Mouse (Mus musculus) stomach, embryonic 15.5 days (tissue): ENCODE data around the gene Nos1ap. TPM values are rescaled to one million over a fixed set of nuclear protein-coding genes. Genes with fewer than 3 reads are reported as not detected.
A peak's percentile ranks its signal among the peaks of the same experiment; 100 is the strongest.

Experiments
- ATAC-seq: fragments of 200-750 bp; cut with Nextera tagmentation; 2 replicates; pipeline ENCODE4 v1.8.0; 2017; ENCODE audit warnings: low read depth, moderate number of reproducible peaks, moderate TSS enrichment; ENCODE audit not compliant: insufficient read depth, low FRiP score
- H3K27ac ChIP-seq: fragments of 300-500 bp; sonication (generic); 2 replicates; pipeline ENCODE4 v1.5.1; 2015; ENCODE audit warnings: mild to moderate bottlenecking, inconsistent platforms
- H3K27me3 ChIP-seq: fragments of 300-500 bp; sonication (generic); replicated peaks from 2 replicates; pipeline ENCODE4 v1.6.1; 2015; ENCODE audit warnings: inconsistent platforms
- H3K36me3 ChIP-seq: fragments of 300-500 bp; sonication (generic); 2 replicates; pipeline ENCODE4 v1.6.1; 2015; ENCODE audit warnings: inconsistent platforms
- H3K4me1 ChIP-seq: fragments of 300-500 bp; sonication (generic); 2 replicates; pipeline ENCODE4 v1.6.1; 2015; ENCODE audit warnings: inconsistent platforms
- H3K4me2 ChIP-seq: fragments of 300-500 bp; sonication (generic); 2 replicates; pipeline ENCODE4 v1.6.1; 2015; ENCODE audit warnings: mild to moderate bottlenecking, inconsistent platforms
- H3K4me3 ChIP-seq: fragments of 300-500 bp; sonication (generic); replicated peaks from 2 replicates; pipeline ENCODE4 v1.5.1; 2015; ENCODE audit warnings: inconsistent platforms
- H3K9ac ChIP-seq: fragments of 300-500 bp; sonication (generic); 2 replicates; pipeline ENCODE4 v1.6.1; 2015; ENCODE audit warnings: inconsistent platforms
- H3K9me3 ChIP-seq: fragments of 300-500 bp; sonication (generic); 2 replicates; pipeline ENCODE4 v1.6.1; 2016; ENCODE audit warnings: inconsistent platforms
- WGBS: fragments of 180-500 bp; shearing (Covaris S2); methylation state at CpG from one replicate; pipeline ENCODE4 v1.1.7; 2015; 5-methylcytosine and 5-hydroxymethylcytosine counted together
- polyA plus RNA-seq: library from polyadenylated mRNA; unstranded; fragments of >200 nt; fragmentation: Nextera tagmentation; extraction: Ambion mirVana; gene quantifications from 2 replicates; pipeline ENCODE4 v1.2.1, GENCODE M21; 2015

Nos1ap gene
- polyA plus RNA-seq, 1 experiment from 2014 or later, result 15.5 TPM

DNA sequence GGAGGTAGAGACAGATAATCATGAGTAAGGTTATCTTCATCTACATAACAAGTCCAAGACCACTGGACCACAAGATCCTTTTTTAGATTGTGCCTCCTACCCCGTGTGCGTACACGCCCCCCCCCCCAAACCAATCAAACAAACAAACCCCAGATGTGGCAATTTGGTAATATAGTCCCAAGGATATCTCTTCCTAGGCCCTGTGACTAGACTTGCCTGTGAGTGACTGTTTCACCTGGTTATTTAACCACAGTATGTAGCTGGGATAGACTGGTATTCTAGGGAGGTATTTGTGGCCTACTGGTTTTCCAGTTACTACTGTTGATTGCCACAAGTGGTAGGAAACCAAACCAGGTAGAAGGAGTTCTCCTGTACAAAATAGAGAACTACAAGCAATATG, 21.0 kb upstream of the Nos1ap start:
- H3K9ac ChIP-seq, result no peak overlapping the region
- no peaks in the 10 kb centered on the region for H3K27me3 ChIP-seq
- ATAC-seq, result no peak
- H3K36me3 ChIP-seq, result no peaks in the 10 kb centered on the region
- H3K27ac ChIP-seq, result no peak overlapping the region
- no peaks in the 10 kb centered on the region for H3K9me3 ChIP-seq
- 0 out of 2 replicates have a peak, but pooled peaks cover 2% of the 10 kb centered on the region for H3K4me1 ChIP-seq
- no peak overlapping the region for H3K4me3 ChIP-seq
- WGBS, result 75% methylated on average over 3 of the region's 3 CpGs
- H3K4me2 ChIP-seq, result no peak overlapping the region

DNA sequence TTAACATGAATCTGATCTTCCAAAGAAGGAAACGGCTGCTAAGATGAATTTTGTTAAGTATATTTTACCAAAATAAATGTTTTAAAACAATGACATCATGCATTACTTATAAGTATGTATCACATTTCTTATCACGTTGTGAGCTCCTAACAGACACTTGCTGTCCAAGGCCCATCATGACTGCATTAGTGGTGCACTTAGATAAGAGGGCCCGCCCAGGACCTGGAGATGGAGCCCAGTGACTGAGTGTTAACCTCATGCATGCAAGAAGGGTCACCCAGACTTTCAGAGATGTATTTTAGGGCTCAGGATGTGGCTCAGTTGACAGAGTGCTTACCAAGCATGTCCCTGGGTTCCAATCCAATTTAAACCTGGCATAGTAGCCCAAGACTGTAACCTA, 20.6 kb upstream of the Nos1ap start:
- H3K9ac ChIP-seq, result no peak overlapping the region
- H3K27ac ChIP-seq, result no peak overlapping the region
- 65% methylated on average over 3 of the region's 3 CpGs for WGBS
- no peaks in the 10 kb centered on the region for H3K9me3 ChIP-seq
- H3K4me3 ChIP-seq, result no peak overlapping the region
- H3K36me3 ChIP-seq, result no peaks in the 10 kb centered on the region
- no peaks in the 10 kb centered on the region for H3K27me3 ChIP-seq
- ATAC-seq, result peak; percentile 94
- H3K4me2 ChIP-seq, result no peak overlapping the region
- 0 out of 2 replicates have a peak, but pooled peaks cover 2% of the 10 kb centered on the region for H3K4me1 ChIP-seq

DNA sequence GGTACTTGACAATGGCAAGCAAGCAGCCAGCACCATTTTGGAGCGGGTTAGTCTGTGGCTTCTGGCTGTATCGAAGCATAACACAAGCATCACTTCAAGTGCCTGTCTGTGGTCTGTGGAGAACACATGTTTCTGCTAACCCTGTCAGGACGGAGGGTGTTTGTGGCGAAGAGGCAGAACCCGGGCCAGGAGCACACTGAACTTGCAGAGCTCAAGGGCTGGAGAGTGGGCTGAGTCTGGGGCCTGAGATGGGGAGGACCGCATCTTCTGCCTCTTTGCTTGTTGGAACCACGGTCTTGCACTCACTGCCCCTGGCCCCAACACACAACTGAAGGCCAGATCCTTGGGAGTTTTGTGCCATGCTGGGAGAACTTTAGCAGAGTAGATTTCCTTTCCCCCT, 20.2 kb upstream of the Nos1ap start:
- ATAC-seq, result 0 out of 2 replicates have a peak, but pooled peaks have one; percentile 40
- no peak overlapping the region for H3K27ac ChIP-seq
- no peak overlapping the region for H3K9ac ChIP-seq
- no peak overlapping the region for H3K4me2 ChIP-seq
- H3K36me3 ChIP-seq, result no peaks in the 10 kb centered on the region
- WGBS, result 60% methylated on average over 7 of the region's 7 CpGs
- no peaks in the 10 kb centered on the region for H3K9me3 ChIP-seq
- H3K4me1 ChIP-seq, result 0 out of 2 replicates have a peak, but pooled peaks cover 2% of the 10 kb centered on the region
- H3K27me3 ChIP-seq, result no peaks in the 10 kb centered on the region
- H3K4me3 ChIP-seq, result no peak overlapping the region

DNA sequence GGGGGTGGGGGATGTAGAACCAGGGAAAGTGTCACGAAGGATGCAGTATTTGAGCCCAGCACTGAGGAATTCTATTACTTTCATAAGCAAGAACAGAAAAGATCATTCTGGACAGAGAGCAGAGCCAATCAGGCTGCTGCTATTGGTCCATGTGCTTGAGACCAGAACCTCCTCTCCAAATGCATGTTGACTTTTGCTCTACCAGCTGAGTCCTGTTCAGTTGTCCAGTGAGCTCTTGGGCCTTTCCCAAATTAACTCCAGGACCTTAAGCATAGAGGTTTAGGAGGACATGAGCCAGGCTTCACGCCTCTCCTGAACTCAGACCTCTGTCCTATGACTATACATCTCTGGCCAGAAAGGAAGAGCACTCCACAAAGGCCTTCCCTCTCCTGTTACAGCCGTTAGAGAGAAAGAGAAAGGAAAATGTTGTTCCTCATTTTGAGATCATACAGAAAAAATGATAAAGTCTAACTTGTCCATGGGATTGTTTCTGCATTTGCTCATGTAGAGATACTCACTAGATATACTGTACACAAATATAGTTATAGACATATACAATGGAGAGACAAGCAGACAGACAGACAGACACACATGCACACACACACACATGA, 18.9 kb upstream of the Nos1ap start:
- Histone ChIP-seq H3K27me3 (no peaks in the 10 kb centered on the region), H3K36me3 (no peaks in the 10 kb centered on the region)
- WGBS, result 74% methylated on average over 3 of the region's 3 CpGs

DNA sequence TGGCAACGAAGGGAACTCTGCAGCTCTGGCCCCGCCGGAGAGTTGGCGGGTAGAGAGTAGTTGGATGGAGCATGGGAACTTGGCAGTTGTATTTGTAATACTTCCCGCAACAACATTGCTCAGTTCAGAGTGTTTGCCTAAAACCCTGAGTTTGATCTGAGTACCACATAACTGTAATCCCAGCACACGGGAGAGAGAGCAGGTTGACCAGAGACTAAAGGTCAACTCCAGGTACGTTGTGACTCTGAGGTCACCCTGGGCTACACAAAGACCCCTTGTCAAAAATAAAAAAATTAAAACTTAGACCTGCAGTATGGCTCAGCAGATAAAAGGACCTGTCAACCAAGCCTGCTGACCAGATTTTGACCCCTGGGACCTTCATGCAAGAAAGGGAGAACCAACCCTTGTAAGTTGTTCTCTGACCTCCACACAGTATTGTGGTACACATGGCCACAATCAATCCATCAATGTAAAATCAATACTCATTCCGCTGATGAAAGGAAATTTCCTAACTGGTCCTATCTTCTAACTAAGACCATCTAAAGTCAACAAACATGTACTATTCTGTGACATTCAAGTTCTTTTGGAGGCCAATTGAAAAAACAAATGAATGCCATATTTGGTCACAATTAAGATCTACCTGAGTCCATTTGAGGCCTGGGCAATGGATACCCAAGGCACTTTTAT, 17.7 kb upstream of the Nos1ap start:
- H3K27me3 ChIP-seq, result no peaks in the 10 kb centered on the region
- H3K9me3 ChIP-seq, result no peaks in the 10 kb centered on the region
- ATAC-seq, result no peak
- no peak overlapping the region for H3K4me2 ChIP-seq
- 80% methylated on average over 8 of the region's 8 CpGs for WGBS
- H3K36me3 ChIP-seq, result no peaks in the 10 kb centered on the region
- H3K27ac ChIP-seq, result no peak overlapping the region
- H3K4me1 ChIP-seq, result 0 out of 2 replicates have a peak, but pooled peaks cover 2% of the 10 kb centered on the region
- H3K4me3 ChIP-seq, result no peak overlapping the region
- H3K9ac ChIP-seq, result no peak overlapping the region

More for the DNA sequence above, 18.9 kb upstream of the Nos1ap start:
- Histone ChIP-seq H3K27ac (no peak overlapping the region), H3K4me3 (no peak overlapping the region), H3K4me1 (0 out of 2 replicates have a peak, but pooled peaks cover 2% of the 10 kb centered on the region), H3K4me2 (no peak overlapping the region), H3K9ac (no peak overlapping the region), H3K9me3 (no peaks in the 10 kb centered on the region)
- no peak for ATAC-seq

DNA sequence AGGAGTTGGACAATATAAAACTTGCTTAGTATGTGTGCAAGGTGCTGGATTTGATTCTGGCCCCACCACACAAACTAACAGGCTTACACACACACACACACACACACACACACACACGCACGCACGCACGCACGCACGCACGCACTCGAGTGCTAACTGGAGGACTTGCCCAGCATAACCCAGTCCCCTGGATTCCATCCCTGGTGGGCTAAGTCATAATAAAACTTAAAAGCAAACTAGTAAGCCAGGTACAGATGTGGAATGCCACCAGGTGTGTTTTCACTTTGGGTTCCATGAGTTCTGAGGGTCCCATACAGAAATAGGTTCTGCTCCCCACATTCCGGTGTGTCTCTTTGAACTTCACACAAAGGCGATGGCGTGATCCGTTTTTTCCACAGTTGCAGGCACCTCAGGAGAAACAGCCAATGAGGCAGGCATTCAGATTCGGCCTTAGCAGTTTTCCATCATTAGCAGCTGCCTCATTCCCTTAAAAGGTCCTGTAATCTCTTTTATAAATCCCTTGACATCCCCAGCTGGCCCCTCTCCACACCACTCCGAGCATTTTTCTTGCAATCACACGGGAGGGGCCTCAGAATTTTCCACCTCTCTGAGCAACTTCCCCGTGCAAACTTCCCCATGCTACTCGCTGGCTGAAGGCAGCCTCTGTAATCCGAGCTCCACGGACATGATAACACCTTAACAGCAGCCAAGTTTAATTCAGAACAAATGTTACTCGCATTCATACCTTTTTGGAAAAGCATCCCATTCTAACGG, 15.8 kb upstream of the Nos1ap start:
- Histone ChIP-seq H3K27ac (no peak overlapping the region; the same call in 1 of the 2 replicates), H3K4me1 (0 out of 2 replicates have a peak, but pooled peaks cover 2% of the 10 kb centered on the region), H3K27me3 (no peaks in the 10 kb centered on the region), H3K4me2 (no peak overlapping the region), H3K9ac (no peak overlapping the region), H3K9me3 (no peaks in the 10 kb centered on the region), H3K36me3 (no peaks in the 10 kb centered on the region), H3K4me3 (no peak overlapping the region)
- ATAC-seq, result 0 out of 2 replicates have a peak, but pooled peaks have one; percentile 25
- WGBS, result 55% methylated on average over 21 of the region's 21 CpGs

DNA sequence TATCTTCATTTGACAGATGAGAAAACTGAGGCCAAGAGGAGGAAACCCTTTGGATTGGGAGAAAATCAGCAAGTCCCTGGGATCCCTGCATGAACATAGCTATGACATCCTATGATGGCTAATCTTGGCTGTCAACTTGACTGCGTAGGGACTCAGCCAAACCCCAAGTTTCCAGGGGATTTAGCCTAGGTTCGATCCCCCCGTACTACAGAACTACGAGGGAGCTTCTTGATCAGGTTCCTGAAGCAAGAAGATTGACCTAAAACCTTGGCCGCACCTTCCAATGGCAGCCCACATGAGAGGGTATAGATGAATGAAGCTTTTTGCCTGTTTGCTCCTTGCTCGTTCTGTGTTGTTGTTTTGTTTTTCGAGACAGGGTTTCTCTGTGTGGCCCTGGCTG, 4.9 kb upstream of the Nos1ap start:
- Histone ChIP-seq H3K27ac (no peak overlapping the region), H3K36me3 (no peaks in the 10 kb centered on the region), H3K9me3 (no peaks in the 10 kb centered on the region), H3K4me1 (no peaks in the 10 kb centered on the region), H3K4me2 (no peak overlapping the region), H3K9ac (no peak overlapping the region), H3K4me3 (no peak overlapping the region), H3K27me3 (no peaks in the 10 kb centered on the region)
- WGBS, result 96% methylated on average over 7 of the region's 7 CpGs
- no peak for ATAC-seq

DNA sequence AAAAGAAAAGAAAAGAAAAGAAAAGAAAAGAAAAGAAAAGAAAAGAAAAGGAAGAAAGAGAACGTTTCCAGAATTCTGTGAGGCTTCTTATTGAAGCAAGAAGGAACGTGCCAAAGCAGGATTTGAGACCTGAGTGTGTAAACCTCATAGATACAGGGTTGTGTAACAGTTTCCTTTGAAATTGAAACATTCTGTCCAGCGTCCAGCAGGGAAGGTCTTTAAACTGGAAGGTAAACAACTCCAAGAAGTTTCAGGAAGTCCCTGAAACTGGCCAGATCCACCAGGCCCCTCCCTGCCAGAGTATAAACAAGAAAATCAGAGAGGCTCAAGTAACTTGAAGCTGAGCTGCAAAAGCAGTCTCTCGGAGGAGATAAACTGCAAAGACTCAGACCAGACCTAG, 870 bp upstream of the Nos1ap start:
- no peak for ATAC-seq
- Histone ChIP-seq H3K4me2 (no peak overlapping the region), H3K27me3 (no peaks in the 10 kb centered on the region), H3K36me3 (peaks cover 2% of the 10 kb centered on the region; the same call in 1 of the 2 replicates), H3K27ac (no peak overlapping the region), H3K9me3 (no peaks in the 10 kb centered on the region), H3K9ac (no peak overlapping the region), H3K4me1 (peaks cover 12% of the 10 kb centered on the region; the same call in 1 of the 2 replicates), H3K4me3 (no peak overlapping the region)
- 49% methylated on average over 4 of the region's 4 CpGs for WGBS

DNA sequence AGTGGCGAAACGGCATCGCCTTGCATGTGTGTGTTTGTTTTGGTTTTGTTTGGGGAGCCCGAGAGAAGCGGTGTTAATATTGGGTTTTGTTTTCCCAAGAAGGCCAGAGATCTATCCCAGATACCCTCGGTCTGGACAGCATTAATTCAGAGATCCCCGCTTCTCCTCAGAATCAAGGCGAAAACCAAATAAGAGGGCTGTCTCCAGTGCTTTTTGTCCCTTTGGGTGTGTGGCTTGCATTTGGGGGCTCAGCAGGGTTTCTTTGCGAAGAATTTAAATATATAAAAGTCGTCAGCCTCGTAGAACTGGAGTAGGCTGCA, 340 bp upstream of the Nos1ap start:
- Histone ChIP-seq H3K9ac (peak overlapping the region; percentile 93; the same call in 1 of the 2 replicates), H3K27ac (peak overlapping the region; percentile 48; the same call in 1 of the 2 replicates)
- 2% methylated on average over 11 of the region's 11 CpGs for WGBS

DNA sequence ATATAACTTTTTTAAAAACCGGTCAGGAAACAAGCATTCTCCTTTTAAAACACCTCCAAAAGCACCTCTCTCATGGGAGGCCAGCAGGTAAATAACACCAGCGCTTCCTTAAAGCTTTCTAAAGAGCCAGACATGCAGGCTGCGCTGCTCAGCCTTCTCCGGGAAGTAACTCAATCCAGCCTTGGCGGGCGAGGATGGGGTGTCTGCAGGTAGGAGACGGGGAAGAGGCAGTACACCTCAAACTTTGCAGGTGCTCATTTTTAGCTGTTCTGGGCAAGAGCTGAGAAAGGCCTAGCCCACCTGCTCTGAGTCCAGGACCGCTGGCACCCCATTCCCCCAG, 812 bp downstream of the Nos1ap start:
- Histone ChIP-seq H3K36me3 (peaks cover 4% of the 10 kb centered on the region; the same call in 1 of the 2 replicates), H3K9ac (peak overlapping the region; percentile 93), H3K27ac (no peak overlapping the region), H3K4me3 (peak overlapping the region; percentile 89), H3K4me1 (peaks cover 12% of the 10 kb centered on the region; the same call in 1 of the 2 replicates), H3K27me3 (no peaks in the 10 kb centered on the region), H3K4me2 (peak overlapping the region; percentile 97), H3K9me3 (no peaks in the 10 kb centered on the region)
- ATAC-seq, result no peak
- WGBS, result 6% methylated on average over 8 of the region's 8 CpGs

More for the DNA sequence above, 340 bp upstream of the Nos1ap start:
- Histone ChIP-seq H3K4me1 (peaks cover 12% of the 10 kb centered on the region; the same call in 1 of the 2 replicates), H3K27me3 (no peaks in the 10 kb centered on the region), H3K36me3 (peaks cover 4% of the 10 kb centered on the region; the same call in 1 of the 2 replicates), H3K4me2 (peak overlapping the region; percentile 97), H3K9me3 (no peaks in the 10 kb centered on the region), H3K4me3 (peak overlapping the region; percentile 89)
- ATAC-seq, result no peak

DNA sequence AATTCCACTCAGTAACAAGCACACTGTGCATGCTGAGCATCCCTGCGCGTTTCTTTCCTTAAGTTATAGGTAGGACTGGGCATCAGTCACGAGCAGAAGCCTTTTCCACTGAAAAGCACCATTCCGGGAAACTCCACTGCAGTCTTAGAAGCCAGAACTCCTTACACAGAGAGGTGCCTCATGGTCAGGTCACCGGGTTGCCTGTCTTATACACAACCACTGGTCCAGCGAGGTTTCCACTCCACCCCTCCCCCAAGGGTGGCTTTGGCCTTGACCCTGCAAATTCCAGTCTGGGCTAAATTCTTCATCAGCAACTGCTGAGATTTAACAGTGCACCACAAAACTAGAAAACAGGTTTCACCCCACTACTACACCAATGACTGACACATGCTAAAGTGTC, 1.3 kb downstream of the Nos1ap start:
- Histone ChIP-seq H3K36me3 (peaks cover 4% of the 10 kb centered on the region; the same call in 1 of the 2 replicates), H3K27me3 (no peaks in the 10 kb centered on the region), H3K27ac (no peak overlapping the region), H3K4me2 (peak overlapping the region; percentile 97), H3K9ac (no peak overlapping the region), H3K9me3 (no peaks in the 10 kb centered on the region), H3K4me1 (peaks cover 12% of the 10 kb centered on the region; the same call in 1 of the 2 replicates), H3K4me3 (peak overlapping the region; percentile 89)
- ATAC-seq, result no peak
- 28% methylated on average over 6 of the region's 6 CpGs for WGBS

DNA sequence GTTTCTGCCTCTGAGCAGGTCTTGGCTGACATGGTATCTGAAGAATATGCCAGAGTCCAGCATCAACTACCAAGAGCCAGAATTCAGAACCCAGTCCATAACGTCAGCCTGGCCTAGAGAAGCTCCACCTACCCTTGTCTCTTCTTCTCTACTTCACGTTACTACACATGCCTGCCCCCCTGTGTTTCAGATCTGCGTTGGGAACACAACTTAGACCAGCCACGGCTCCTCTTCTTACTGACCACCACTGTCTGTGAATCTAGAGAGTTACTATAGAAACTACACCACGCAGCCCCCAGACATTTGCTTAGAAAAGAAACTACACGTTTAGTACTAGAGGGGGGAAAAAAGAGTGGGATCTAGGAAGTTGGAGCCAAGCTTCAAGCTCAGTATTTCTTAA, 2.9 kb downstream of the Nos1ap start:
- H3K9me3 ChIP-seq, result no peaks in the 10 kb centered on the region
- H3K4me1 ChIP-seq, result peaks cover 12% of the 10 kb centered on the region; the same call in 1 of the 2 replicates
- H3K9ac ChIP-seq, result no peak overlapping the region
- WGBS, result 80% methylated on average over 6 of the region's 6 CpGs
- H3K4me2 ChIP-seq, result no peak overlapping the region
- peaks cover 4% of the 10 kb centered on the region; the same call in 1 of the 2 replicates for H3K36me3 ChIP-seq
- ATAC-seq, result no peak
- no peak overlapping the region for H3K27ac ChIP-seq
- H3K4me3 ChIP-seq, result no peak overlapping the region
- no peaks in the 10 kb centered on the region for H3K27me3 ChIP-seq
